Mouse (Mus musculus): ENCODE data around the gene Adamts17. TPM values are rescaled to one million over a fixed set of nuclear protein-coding genes. Genes with fewer than 3 reads are reported as not detected.
A peak's percentile ranks its signal among the peaks of the same experiment; 100 is the strongest.

Gene Adamts17
- polyA plus RNA-seq, 1 experiment from 2014 or later, result 1.3 TPM

GRCm38 (mm10) chr7:66936911-66937310 is 97.4 kb downstream of the Adamts17 start:
- H3K9me3 ChIP-seq, result no peaks in the 10 kb centered on the region
- H3K27me3 ChIP-seq, result no peaks in the 10 kb centered on the region
- H3K9ac ChIP-seq (replicated peaks), result no peak overlapping the region
- 67% methylated on average over 2 of the region's 2 CpGs for WGBS
- no peak overlapping the region for H3K4me3 ChIP-seq (replicated peaks)
- H3K36me3 ChIP-seq, result no peaks in the 10 kb centered on the region
- H3K27ac ChIP-seq, result no peak overlapping the region
- ATAC-seq, result no peak
- H3K4me1 ChIP-seq (replicated peaks), result peaks cover 30% of the 10 kb centered on the region
- no peak overlapping the region for H3K4me2 ChIP-seq (replicated peaks)

- ATAC-seq, result peak; percentile 58; the same call in 1 of the 2 replicates
- 53% methylated on average over 13 of the region's 13 CpGs for WGBS
Observed at GRCm38 (mm10) chr7:66938988-66939783, 99.7 kb downstream of the Adamts17 start.

DNA sequence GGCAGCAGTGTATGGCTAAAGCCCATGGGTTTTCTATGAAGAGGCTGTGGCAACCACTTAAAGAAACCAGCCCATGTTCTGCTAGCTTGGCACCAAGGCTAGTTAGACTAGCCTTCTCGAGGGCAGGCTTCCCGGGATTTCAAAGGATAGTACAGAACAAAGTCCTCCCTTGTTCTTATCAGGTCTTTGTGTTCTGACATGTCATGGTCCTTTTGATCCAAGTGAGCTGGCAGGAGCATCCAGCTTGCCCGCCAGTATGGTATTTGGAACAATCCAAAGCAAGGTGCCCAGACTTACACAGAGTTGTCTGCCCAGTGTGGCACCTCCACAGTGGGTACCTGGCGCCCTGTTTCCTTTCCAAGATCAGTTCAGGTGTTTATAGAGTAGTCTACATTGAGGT is 101.2 kb downstream of the Adamts17 start:
- no peak for ATAC-seq
- Histone ChIP-seq H3K9ac (replicated peaks) (no peak overlapping the region), H3K4me2 (replicated peaks) (no peak overlapping the region), H3K4me3 (replicated peaks) (no peak overlapping the region), H3K27me3 (no peaks in the 10 kb centered on the region), H3K27ac (no peak overlapping the region), H3K4me1 (replicated peaks) (peaks cover 19% of the 10 kb centered on the region), H3K9me3 (no peaks in the 10 kb centered on the region), H3K36me3 (no peaks in the 10 kb centered on the region)
- WGBS, result 81% methylated on average over 4 of the region's 4 CpGs

More at GRCm38 (mm10) chr7:66938988-66939783, 99.7 kb downstream of the Adamts17 start:
- Histone ChIP-seq H3K4me3 (replicated peaks) (no peak overlapping the region), H3K27ac (no peak overlapping the region), H3K9ac (replicated peaks) (no peak overlapping the region), H3K4me1 (replicated peaks) (peaks cover 23% of the 10 kb centered on the region), H3K27me3 (no peaks in the 10 kb centered on the region), H3K9me3 (no peaks in the 10 kb centered on the region), H3K36me3 (no peaks in the 10 kb centered on the region), H3K4me2 (replicated peaks) (no peak overlapping the region)

DNA sequence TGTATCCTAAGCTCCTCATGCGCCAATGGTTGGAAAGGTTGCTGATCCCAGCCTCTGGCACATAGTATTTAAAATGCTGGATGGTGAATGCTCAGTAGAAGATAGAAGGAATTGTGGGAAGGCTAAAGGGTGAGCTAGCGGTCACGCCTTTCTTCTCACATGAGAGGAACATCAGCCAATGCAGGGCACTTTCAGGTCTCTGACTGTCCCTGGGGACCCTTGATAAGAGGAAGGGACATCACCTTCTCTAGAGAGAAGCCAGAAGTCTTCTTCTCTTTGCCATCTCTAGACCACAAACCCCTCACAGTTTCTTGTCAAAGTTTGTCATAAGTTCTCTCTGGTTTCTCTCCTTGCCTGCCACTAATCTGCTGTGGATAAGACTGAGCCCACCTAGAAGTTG is 109.5 kb downstream of the Adamts17 start:
- WGBS, result 98% methylated on average over 3 of the region's 3 CpGs
- Histone ChIP-seq H3K9ac (replicated peaks) (no peak overlapping the region), H3K4me2 (replicated peaks) (no peak overlapping the region), H3K36me3 (no peaks in the 10 kb centered on the region), H3K4me1 (replicated peaks) (no peaks in the 10 kb centered on the region), H3K9me3 (no peaks in the 10 kb centered on the region), H3K4me3 (replicated peaks) (no peak overlapping the region), H3K27me3 (no peaks in the 10 kb centered on the region), H3K27ac (no peak overlapping the region)
- no peak for ATAC-seq

- Histone ChIP-seq H3K4me1 (replicated peaks) (0 out of 2 replicates have a peak, but pooled peaks cover 7% of the 10 kb centered on the region), H3K9ac (replicated peaks) (no peak overlapping the region), H3K27me3 (no peaks in the 10 kb centered on the region), H3K4me3 (replicated peaks) (no peak overlapping the region), H3K9me3 (no peaks in the 10 kb centered on the region), H3K27ac (no peak overlapping the region), H3K4me2 (replicated peaks) (no peak overlapping the region), H3K36me3 (no peaks in the 10 kb centered on the region)
- 87% methylated on average over 3 of the region's 3 CpGs for WGBS
- no peak for ATAC-seq
Observed at GRCm38 (mm10) chr7:66952921-66953320, 113.4 kb downstream of the Adamts17 start.

DNA sequence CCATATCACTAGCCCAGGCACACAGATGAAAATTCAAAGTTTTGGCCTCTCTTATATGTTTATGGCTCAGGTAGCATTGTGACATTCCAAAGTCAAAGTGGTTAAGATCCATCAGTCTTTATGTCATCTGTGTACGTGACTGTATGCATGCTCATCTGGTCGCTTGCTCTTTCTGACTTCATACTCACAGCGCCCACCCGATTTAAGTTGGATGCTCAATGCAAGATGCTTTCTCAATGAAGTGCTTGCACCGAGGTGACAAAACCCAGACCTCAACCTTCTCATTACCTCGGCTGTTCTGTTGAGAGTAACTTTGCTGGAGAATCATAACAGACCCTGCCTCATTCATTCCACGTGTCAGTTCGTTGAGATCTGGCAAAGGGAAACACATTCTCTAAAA is 114.5 kb downstream of the Adamts17 start:
- Histone ChIP-seq H3K4me2 (replicated peaks) (no peak overlapping the region), H3K27ac (no peak overlapping the region), H3K4me1 (replicated peaks) (0 out of 2 replicates have a peak, but pooled peaks cover 7% of the 10 kb centered on the region), H3K27me3 (no peaks in the 10 kb centered on the region), H3K36me3 (no peaks in the 10 kb centered on the region), H3K9ac (replicated peaks) (no peak overlapping the region), H3K9me3 (no peaks in the 10 kb centered on the region), H3K4me3 (replicated peaks) (no peak overlapping the region)
- no peak for ATAC-seq
- 78% methylated on average over 8 of the region's 8 CpGs for WGBS

- Histone ChIP-seq H3K4me2 (replicated peaks) (no peak overlapping the region), H3K4me3 (replicated peaks) (no peak overlapping the region), H3K36me3 (no peaks in the 10 kb centered on the region), H3K4me1 (replicated peaks) (0 out of 2 replicates have a peak, but pooled peaks cover 7% of the 10 kb centered on the region), H3K9ac (replicated peaks) (no peak overlapping the region), H3K9me3 (no peaks in the 10 kb centered on the region), H3K27ac (no peak overlapping the region), H3K27me3 (no peaks in the 10 kb centered on the region)
- no peak for ATAC-seq
- 85% methylated on average over 5 of the region's 5 CpGs for WGBS
Observed at GRCm38 (mm10) chr7:66954723-66955122, 115.2 kb downstream of the Adamts17 start.

GRCm38 (mm10) chr7:66955455-66955919 is 116.0 kb downstream of the Adamts17 start:
- no peaks in the 10 kb centered on the region for H3K36me3 ChIP-seq
- 0 out of 2 replicates have a peak, but pooled peaks cover 7% of the 10 kb centered on the region for H3K4me1 ChIP-seq (replicated peaks)
- WGBS, result 48% methylated on average over 8 of the region's 8 CpGs
- H3K27me3 ChIP-seq, result no peaks in the 10 kb centered on the region
- no peak for ATAC-seq
- no peak overlapping the region for H3K27ac ChIP-seq
- H3K9me3 ChIP-seq, result no peaks in the 10 kb centered on the region
- no peak overlapping the region for H3K9ac ChIP-seq (replicated peaks)
- no peak overlapping the region for H3K4me3 ChIP-seq (replicated peaks)
- no peak overlapping the region for H3K4me2 ChIP-seq (replicated peaks)

DNA sequence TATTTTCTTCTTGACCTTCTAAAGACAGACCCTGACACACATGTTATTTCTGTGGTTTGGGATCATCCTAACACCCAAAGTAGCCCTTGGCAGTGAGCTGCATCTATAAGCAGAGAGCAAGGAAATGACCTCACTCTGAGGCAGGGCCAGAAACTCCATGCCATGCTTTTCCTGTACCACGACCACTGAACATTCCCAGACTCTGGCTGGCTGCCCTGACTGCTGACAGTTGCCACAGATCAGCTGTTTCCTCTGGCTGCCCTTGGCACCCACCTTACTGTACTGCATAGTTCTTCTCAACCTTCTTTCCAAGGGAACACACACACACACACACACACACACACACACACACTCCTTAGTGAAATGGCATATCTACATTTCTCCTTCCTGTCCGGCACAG is 116.4 kb downstream of the Adamts17 start:
- Histone ChIP-seq H3K4me3 (replicated peaks) (no peak overlapping the region), H3K9me3 (no peaks in the 10 kb centered on the region), H3K27me3 (no peaks in the 10 kb centered on the region), H3K9ac (replicated peaks) (no peak overlapping the region), H3K27ac (no peak overlapping the region), H3K4me2 (replicated peaks) (no peak overlapping the region), H3K36me3 (no peaks in the 10 kb centered on the region), H3K4me1 (replicated peaks) (0 out of 2 replicates have a peak, but pooled peaks cover 7% of the 10 kb centered on the region)
- no peak for ATAC-seq
- WGBS, result 69% methylated on average over 2 of the region's 2 CpGs

- H3K9ac ChIP-seq (replicated peaks), result no peak overlapping the region
- no peak overlapping the region for H3K27ac ChIP-seq
- 85% methylated on average over 7 of the region's 7 CpGs for WGBS
- H3K36me3 ChIP-seq, result no peaks in the 10 kb centered on the region
- H3K9me3 ChIP-seq, result no peaks in the 10 kb centered on the region
- H3K4me2 ChIP-seq (replicated peaks), result no peak overlapping the region
- H3K4me1 ChIP-seq (replicated peaks), result 0 out of 2 replicates have a peak, but pooled peaks cover 7% of the 10 kb centered on the region
- H3K27me3 ChIP-seq, result no peaks in the 10 kb centered on the region
- ATAC-seq, result no peak
- no peak overlapping the region for H3K4me3 ChIP-seq (replicated peaks)
Observed at GRCm38 (mm10) chr7:66957764-66958163, 118.2 kb downstream of the Adamts17 start.

DNA sequence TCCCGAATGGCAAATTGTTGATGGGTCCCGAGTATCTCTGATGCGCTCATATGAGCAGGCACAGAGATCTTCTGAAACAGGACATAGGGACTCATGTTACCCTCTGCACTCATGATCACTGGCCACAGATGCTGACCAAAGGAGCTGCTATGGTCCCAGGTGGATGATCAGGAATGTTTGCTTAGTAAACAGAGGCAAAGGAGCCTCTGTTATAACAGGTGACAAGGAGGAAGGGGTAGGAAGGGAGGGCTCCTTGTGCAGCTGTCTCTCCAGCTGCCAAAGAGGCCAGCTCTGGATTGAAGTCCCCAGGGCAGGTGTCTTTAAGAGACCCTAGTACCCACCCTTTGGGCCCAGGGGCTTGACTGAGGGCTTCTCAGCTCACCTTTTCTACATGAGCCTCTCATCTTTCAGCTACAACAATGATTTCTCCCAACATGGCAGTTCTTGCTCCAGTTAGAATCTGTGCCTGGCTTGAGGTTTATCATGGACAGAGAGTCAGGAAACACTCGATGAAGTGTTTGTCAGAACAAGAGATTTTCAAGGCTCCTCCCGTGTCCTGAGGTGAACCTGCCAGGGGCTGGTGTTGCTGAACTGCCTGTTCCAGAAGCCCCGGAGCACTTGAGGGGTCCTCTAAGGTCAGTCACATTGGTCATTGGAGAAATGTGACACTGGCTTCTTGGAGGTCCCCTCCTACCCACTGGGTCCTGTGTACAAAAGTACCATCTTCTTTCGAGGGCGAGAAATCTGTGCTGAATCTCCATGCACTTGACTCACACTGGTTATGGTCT is 120.9 kb downstream of the Adamts17 start:
- 94% methylated on average over 8 of the region's 8 CpGs for WGBS
- no peak for ATAC-seq
- Histone ChIP-seq H3K36me3 (no peaks in the 10 kb centered on the region), H3K27ac (no peak overlapping the region), H3K27me3 (no peaks in the 10 kb centered on the region), H3K9me3 (no peaks in the 10 kb centered on the region), H3K4me2 (replicated peaks) (no peak overlapping the region), H3K9ac (replicated peaks) (no peak overlapping the region), H3K4me3 (replicated peaks) (no peak overlapping the region), H3K4me1 (replicated peaks) (0 out of 2 replicates have a peak, but pooled peaks cover 7% of the 10 kb centered on the region)

GRCm38 (mm10) chr7:66962736-66963135 is 123.2 kb downstream of the Adamts17 start:
- H3K9me3 ChIP-seq, result no peaks in the 10 kb centered on the region
- 85% methylated on average over 10 of the region's 10 CpGs for WGBS
- H3K9ac ChIP-seq (replicated peaks), result no peak overlapping the region
- H3K36me3 ChIP-seq, result no peaks in the 10 kb centered on the region
- peaks cover 18% of the 10 kb centered on the region for H3K4me1 ChIP-seq (replicated peaks)
- no peaks in the 10 kb centered on the region for H3K27me3 ChIP-seq
- no peak overlapping the region for H3K27ac ChIP-seq
- no peak overlapping the region for H3K4me3 ChIP-seq (replicated peaks)
- no peak overlapping the region for H3K4me2 ChIP-seq (replicated peaks)
- no peak for ATAC-seq

Data from midbrain, embryonic 13.5 days (tissue).